ENCODE assay signal across 11 mouse cellular contexts in the genomic region with DNA sequence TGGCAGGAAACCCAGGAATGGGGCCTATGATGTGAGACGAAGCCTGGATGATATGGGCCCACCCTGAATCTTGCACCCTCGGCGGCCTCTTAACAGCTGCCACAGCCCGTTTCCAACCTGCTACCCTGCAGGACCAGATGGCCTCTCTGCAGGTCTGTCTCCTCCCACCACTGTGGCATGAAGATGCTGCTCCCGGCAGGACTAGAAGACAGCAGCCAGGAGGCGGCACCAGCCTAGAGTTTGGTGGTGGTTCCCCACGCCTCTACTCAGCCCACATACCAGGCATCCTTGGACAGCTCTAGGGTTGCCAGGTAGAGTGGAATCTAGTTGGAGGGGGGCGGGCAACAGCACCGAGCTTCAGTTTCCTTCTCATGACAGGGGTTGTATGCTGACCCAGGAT.
DNase-seq lines count a peak whose midpoint lies in the region; ATAC-seq and TF ChIP-seq lines count a peak whose summit lies in the region.
"Had no signal": no experiment of that assay in that cellular context is flagged by ENCODE, and none has a peak within 500 bp of the region (broad histone marks: within the 10 kb centered on the region; RNA-seq: fewer than 3 reads in every experiment).

No protein-coding gene starts in this region.

- H3K9ac ChIP-seq in embryonic facial prominence, embryonic 12.5 days = no peak overlapping the region
- no peak overlapping the region for H3K9ac ChIP-seq in kidney, postnatal 0 days (ENCODE audit: low read depth, low read length)
- no peak overlapping the region for H3K9ac ChIP-seq in stomach, postnatal 0 days (ENCODE audit: low read length)
- H3K9ac ChIP-seq: forebrain, postnatal 0 days; neural tube, embryonic 13.5 days had no signal

- H3K27me3 ChIP-seq in embryonic facial prominence, embryonic 12.5 days = no peaks in the 10 kb centered on the region
- no peaks in the 10 kb centered on the region for H3K27me3 ChIP-seq in embryonic facial prominence, embryonic 10.5 days (replicated peaks; ENCODE audit: low read depth, poor library complexity, severe bottlenecking)
- H3K27me3 ChIP-seq in kidney, postnatal 0 days (ENCODE audit: insufficient read depth, low read length) = no peaks in the 10 kb centered on the region
- H3K27me3 ChIP-seq in stomach, postnatal 0 days (ENCODE audit: control insufficient read depth, insufficient read depth, low read length) = no peaks in the 10 kb centered on the region
- H3K27me3 ChIP-seq: neural tube, embryonic 13.5 days had no signal

- H3K4me2 ChIP-seq in embryonic facial prominence, embryonic 12.5 days (replicated peaks) = no peak overlapping the region
- H3K4me2 ChIP-seq in kidney, postnatal 0 days (ENCODE audit: low read length) = no peak overlapping the region
- no peak overlapping the region for H3K4me2 ChIP-seq in stomach, postnatal 0 days (replicated peaks; ENCODE audit: low read depth)
- H3K4me2 ChIP-seq: neural tube, embryonic 13.5 days had no signal

- 0 out of 2 replicates have a peak, but pooled peaks have one; percentile 12 for TF ChIP-seq CTCF in kidney, postnatal 0 days (IDR thresholded peaks at IDR 0.05; ENCODE audit: low read depth)
- TF ChIP-seq CTCF in stomach, postnatal 0 days (IDR thresholded peaks at IDR 0.05; ENCODE audit: low read depth) = peak; percentile 44

- no peaks in the 10 kb centered on the region for H3K9me3 ChIP-seq in embryonic facial prominence, embryonic 12.5 days
- no peaks in the 10 kb centered on the region for H3K9me3 ChIP-seq in embryonic facial prominence, embryonic 10.5 days
- no peaks in the 10 kb centered on the region for H3K9me3 ChIP-seq in kidney, postnatal 0 days (replicated peaks; ENCODE audit: low read length)
- H3K9me3 ChIP-seq in stomach, postnatal 0 days (ENCODE audit: control insufficient read depth, low read length) = no peaks in the 10 kb centered on the region
- H3K9me3 ChIP-seq: neural tube, embryonic 13.5 days had no signal

- DNase-seq in embryonic facial prominence, embryonic 10.5 days (ENCODE audit: low spot score) = no peak
- no peak for DNase-seq in kidney, postnatal 0 days (ENCODE audit: low spot score)
- DNase-seq in kidney, postnatal 25 days = no peak
- DNase-seq in right cerebral cortex, adult 2 months (ENCODE audit: low spot score in 2 of 2) = peak; percentile 15 to 20
- DNase-seq in right cerebral cortex, postnatal 4 days = no peak
- DNase-seq in stomach, postnatal 0 days (ENCODE audit: low spot score) = no peak
- no peak for DNase-seq in natural killer cell, adult 2 months (ENCODE audit: low spot score in 2 of 2)
- DNase-seq: forebrain, postnatal 0 days had no signal

- no peaks in the 10 kb centered on the region for H3K4me1 ChIP-seq in embryonic facial prominence, embryonic 12.5 days
- no peaks in the 10 kb centered on the region for H3K4me1 ChIP-seq in embryonic facial prominence, embryonic 10.5 days
- H3K4me1 ChIP-seq in kidney, postnatal 0 days (replicated peaks; ENCODE audit: insufficient read depth, low read length) = no peaks in the 10 kb centered on the region
- no peaks in the 10 kb centered on the region for H3K4me1 ChIP-seq in stomach, postnatal 0 days (replicated peaks; ENCODE audit: control insufficient read depth, insufficient read depth)
- H3K4me1 ChIP-seq: neural tube, embryonic 13.5 days had no signal

- 0 out of 2 replicates have a peak, but pooled peaks have one; percentile 53 for ATAC-seq in embryonic facial prominence, embryonic 12.5 days (ENCODE audit: insufficient number of reproducible peaks, insufficient read depth, low FRiP score, low TSS enrichment)
- no peak for ATAC-seq in kidney, postnatal 0 days (replicated peaks; ENCODE audit: low FRiP score, low read depth)
- no peak for ATAC-seq in stomach, postnatal 0 days (ENCODE audit: low FRiP score, low TSS enrichment)
- ATAC-seq: forebrain, postnatal 0 days; intestine, embryonic 16.5 days had no signal

- TF ChIP-seq EP300 in stomach, postnatal 0 days (optimal IDR thresholded peaks at IDR 0.05) = no peak

- no peak overlapping the region for H3K27ac ChIP-seq in embryonic facial prominence, embryonic 12.5 days
- H3K27ac ChIP-seq in embryonic facial prominence, embryonic 10.5 days (replicated peaks) = no peak overlapping the region
- no peak overlapping the region for H3K27ac ChIP-seq in kidney, postnatal 0 days
- no peak overlapping the region for H3K27ac ChIP-seq in stomach, postnatal 0 days (replicated peaks)
- H3K27ac ChIP-seq: neural tube, embryonic 13.5 days had no signal

- no peak overlapping the region for H3K4me3 ChIP-seq in embryonic facial prominence, embryonic 12.5 days
- H3K4me3 ChIP-seq in embryonic facial prominence, embryonic 10.5 days = no peak overlapping the region
- H3K4me3 ChIP-seq in kidney, postnatal 0 days (replicated peaks; ENCODE audit: low read depth, low read length) = no peak overlapping the region
- no peak overlapping the region for H3K4me3 ChIP-seq in stomach, postnatal 0 days (ENCODE audit: low read depth, low read length)
- H3K4me3 ChIP-seq: neural tube, embryonic 13.5 days had no signal

- 83% methylated on average over 9 of the region's 9 CpGs for WGBS in embryonic facial prominence, embryonic 12.5 days
- WGBS in embryonic facial prominence, embryonic 10.5 days = 86% methylated on average over 9 of the region's 9 CpGs
- 72% methylated on average over 9 of the region's 9 CpGs for WGBS in kidney, postnatal 0 days
- WGBS in stomach, postnatal 0 days = 59% methylated on average over 9 of the region's 9 CpGs

- peaks cover 60% of the 10 kb centered on the region for H3K36me3 ChIP-seq in embryonic facial prominence, embryonic 12.5 days
- H3K36me3 ChIP-seq in embryonic facial prominence, embryonic 10.5 days (replicated peaks) = peaks cover 98% of the 10 kb centered on the region
- H3K36me3 ChIP-seq in kidney, postnatal 0 days (ENCODE audit: insufficient read depth, low read length) = no peaks in the 10 kb centered on the region
- H3K36me3 ChIP-seq in stomach, postnatal 0 days (ENCODE audit: control insufficient read depth, insufficient read depth, low read length) = peaks cover 2% of the 10 kb centered on the region; the same call in 1 of the 2 replicates
- H3K36me3 ChIP-seq: neural tube, embryonic 13.5 days had no signal

Comparison
In these comparisons a context has a peak if more than half of its experiments do, and no peak if none do; other contexts are left out.
1. DNase-seq: peak in right cerebral cortex, adult 2 months (2 of 2); none in embryonic facial prominence, embryonic 10.5 days (single experiment), kidney, postnatal 0 days (single experiment), kidney, postnatal 25 days (0 of 2), right cerebral cortex, postnatal 4 days (single experiment), stomach, postnatal 0 days (single experiment) and natural killer cell, adult 2 months (0 of 2).